Mouse (Mus musculus) hindbrain, embryonic 14.5 days (tissue): ENCODE results near the gene Yy1. TPM values are rescaled to one million over a fixed set of nuclear protein-coding genes. Genes with fewer than 3 reads are reported as not detected.
A peak's percentile ranks its signal among the peaks of the same experiment; 100 is the strongest.

Experiments
- ATAC-seq: fragments of 200-750 bp; cut with Nextera tagmentation; 2 replicates; pipeline ENCODE4 v1.8.0; 2017; ENCODE audit warnings: moderate number of reproducible peaks, mild to moderate bottlenecking, moderate TSS enrichment, moderate library complexity; ENCODE audit not compliant: low FRiP score
- DNase-seq: peaks from one replicate; pipeline ENCODE4 v3.0.0-alpha.2; 2015; ENCODE audit warnings: low spot score
- H3K27ac ChIP-seq: fragments of 300-500 bp; sonication (generic); 2 replicates; pipeline ENCODE4 v1.5.1; 2014; ENCODE audit warnings: mild to moderate bottlenecking, moderate library complexity
- H3K27me3 ChIP-seq: fragments of 300-500 bp; sonication (generic); 2 replicates; pipeline ENCODE4 v1.6.1; 2014; ENCODE audit warnings: mild to moderate bottlenecking, low read length, mixed read lengths; ENCODE audit not compliant: control insufficient read depth, insufficient read depth
- H3K36me3 ChIP-seq: fragments of 300-500 bp; sonication (generic); replicated peaks from 2 replicates; pipeline ENCODE4 v1.6.1; 2014; ENCODE audit not compliant: control insufficient read depth, insufficient read depth
- H3K4me1 ChIP-seq: fragments of 300-500 bp; sonication (generic); replicated peaks from 2 replicates; pipeline ENCODE4 v1.6.1; 2014; ENCODE audit warnings: antibody characterized with exemption, low read length, mixed read lengths; ENCODE audit not compliant: control insufficient read depth, insufficient read depth
- H3K4me2 ChIP-seq: fragments of 300-500 bp; sonication (generic); replicated peaks from 2 replicates; pipeline ENCODE4 v1.6.1; 2014; ENCODE audit warnings: mild to moderate bottlenecking, moderate library complexity
- H3K4me3 ChIP-seq: fragments of 300-500 bp; sonication (generic); replicated peaks from 2 replicates; pipeline ENCODE4 v1.5.1; 2014; ENCODE audit warnings: mild to moderate bottlenecking, low read length
- H3K9ac ChIP-seq: fragments of 300-500 bp; sonication (generic); 2 replicates; pipeline ENCODE4 v1.6.1; 2014
- H3K9me3 ChIP-seq: fragments of 300-500 bp; sonication (generic); 2 replicates; pipeline ENCODE4 v1.6.1; 2016; ENCODE audit warnings: low read length; ENCODE audit not compliant: control insufficient read depth
- WGBS: fragments of 180-500 bp; shearing (Covaris S2); extraction: QIAGEN DNeasy Blood & Tissue Kit; methylation state at CpG from one replicate; pipeline ENCODE4 v1.1.7; 2014; 5-methylcytosine and 5-hydroxymethylcytosine counted together
- polyA plus RNA-seq: library from polyadenylated mRNA; unstranded; fragments of >200 nt; fragmentation: Nextera tagmentation; extraction: Ambion mirVana; gene quantifications from 2 replicates; pipeline ENCODE4 v1.2.1, GENCODE M21; 2014

The Yy1 gene
- polyA plus RNA-seq, 1 experiment from 2014 or later, result 14.9 TPM

DNA sequence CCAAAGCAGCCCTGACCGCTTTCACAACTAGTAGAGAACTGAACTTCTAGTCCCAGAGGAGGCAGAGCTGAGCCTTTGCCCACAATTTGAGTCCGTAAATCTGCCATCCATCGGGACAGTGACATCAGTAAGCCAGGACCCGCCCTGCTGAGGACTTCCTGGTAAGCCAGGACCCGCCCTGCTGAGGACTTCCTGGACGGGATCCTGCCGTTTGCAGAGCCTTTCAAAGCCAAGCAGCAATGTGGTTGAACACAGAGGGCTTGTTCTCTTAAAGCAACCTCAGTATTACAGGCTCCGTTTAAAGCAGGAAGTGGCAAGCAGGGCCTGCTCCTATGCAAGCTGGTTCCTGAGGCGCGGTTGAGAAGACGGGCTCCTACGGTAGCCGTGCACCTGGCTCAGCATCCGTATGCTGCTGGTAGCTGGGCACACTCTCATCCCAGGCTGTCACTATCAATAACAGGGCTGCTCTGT is 27.0 kb upstream of the Yy1 start:
- ATAC-seq (peak; percentile 59; the same call in 1 of the 2 replicates), DNase-seq (no peak)
- WGBS, result 30% methylated on average over 14 of the region's 14 CpGs
- Histone ChIP-seq H3K4me2 (peak overlapping the region; percentile 37), H3K9me3 (no peaks in the 10 kb centered on the region), H3K27ac (peak overlapping the region; percentile 61), H3K36me3 (no peaks in the 10 kb centered on the region), H3K4me1 (peaks cover 13% of the 10 kb centered on the region; the same call in 1 of the 2 replicates), H3K27me3 (no peaks in the 10 kb centered on the region), H3K4me3 (no peak overlapping the region), H3K9ac (peak overlapping the region; percentile 35)

DNA sequence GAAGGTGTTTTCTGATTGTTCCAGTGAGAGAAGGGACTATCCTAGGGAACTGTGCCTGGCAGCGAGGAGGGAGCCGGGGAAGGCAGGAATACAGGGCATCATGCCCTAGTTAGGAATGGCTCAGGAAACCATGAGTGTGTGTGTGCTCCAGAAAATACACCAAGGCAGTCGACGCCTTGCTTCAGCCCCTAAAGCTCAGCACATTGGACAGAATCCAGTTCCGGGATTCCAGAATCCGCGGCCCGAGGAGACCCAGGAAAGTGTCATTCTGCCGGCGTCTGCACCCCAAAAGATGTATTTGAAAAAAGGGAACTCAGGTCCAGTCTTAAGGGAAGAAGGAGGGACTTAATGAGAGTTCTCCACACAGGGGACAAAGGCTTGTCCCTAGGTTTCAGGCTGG is 26.5 kb upstream of the Yy1 start:
- Histone ChIP-seq H3K36me3 (no peaks in the 10 kb centered on the region), H3K9me3 (no peaks in the 10 kb centered on the region), H3K27me3 (no peaks in the 10 kb centered on the region), H3K9ac (peak overlapping the region; percentile 35), H3K4me2 (peak overlapping the region; percentile 37), H3K27ac (peak overlapping the region; percentile 61), H3K4me1 (peaks cover 13% of the 10 kb centered on the region; the same call in 1 of the 2 replicates), H3K4me3 (no peak overlapping the region)
- ATAC-seq (no peak), DNase-seq (no peak)
- WGBS, result 70% methylated on average over 10 of the region's 10 CpGs

DNA sequence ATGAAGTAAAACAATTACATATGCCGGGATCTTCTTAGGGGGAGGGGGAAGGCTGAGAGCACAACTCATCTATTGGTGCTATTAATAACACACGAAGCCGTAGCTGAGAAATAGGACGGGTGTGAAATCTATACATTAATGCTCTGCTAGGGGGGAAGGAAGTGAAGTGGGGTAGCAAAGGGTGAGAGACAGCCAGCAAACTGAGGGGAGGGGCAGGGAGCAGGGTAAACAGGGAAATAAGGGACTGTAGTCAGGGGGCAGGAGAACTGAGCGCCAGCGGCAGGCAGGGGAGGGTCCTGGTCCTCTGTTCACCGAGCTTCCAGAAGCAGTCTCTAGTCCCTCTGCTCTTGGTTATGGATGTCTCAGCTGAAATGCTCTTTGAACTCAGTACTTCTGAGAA is 25.9 kb upstream of the Yy1 start:
- 43% methylated on average over 7 of the region's 7 CpGs for WGBS

DNA sequence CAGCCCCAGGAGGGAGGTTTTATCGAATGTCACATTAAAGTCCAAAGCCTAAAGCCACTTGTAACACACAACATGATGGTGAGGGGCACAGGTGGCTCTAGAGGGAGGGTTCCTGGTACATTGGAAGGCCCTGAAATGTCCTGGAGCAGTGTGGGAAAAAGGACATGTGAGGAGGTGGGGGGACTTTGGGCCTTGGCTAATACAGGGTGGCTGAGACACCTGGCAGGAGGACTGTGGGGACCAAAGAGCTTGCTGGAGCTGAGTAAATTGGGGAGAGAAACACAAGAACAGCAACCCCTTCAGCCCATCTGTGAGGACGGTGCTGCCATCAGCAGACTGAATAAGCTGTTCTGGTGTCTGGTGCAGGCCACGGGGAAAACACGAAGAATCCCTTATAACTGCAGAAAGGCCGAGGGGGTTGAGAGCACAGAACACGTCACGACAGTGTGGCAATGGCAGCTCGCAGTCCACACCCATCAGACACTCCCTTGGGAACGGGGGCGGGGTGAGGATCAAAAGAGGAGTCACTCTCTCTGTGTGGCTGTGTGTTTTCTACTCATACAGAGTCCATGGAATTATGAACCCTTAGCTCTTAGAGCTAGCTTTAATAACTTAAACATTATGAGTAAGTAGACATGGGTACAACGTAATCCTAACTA is 24.4 kb upstream of the Yy1 start:
- 86% methylated on average over 11 of the region's 11 CpGs for WGBS

More for the DNA sequence above, 25.9 kb upstream of the Yy1 start:
- no peak overlapping the region for H3K27ac ChIP-seq
- no peak overlapping the region; the same call in 1 of the 2 replicates for H3K4me2 ChIP-seq
- H3K9ac ChIP-seq, result peak overlapping the region; percentile 35; the same call in 1 of the 2 replicates
- H3K36me3 ChIP-seq, result no peaks in the 10 kb centered on the region
- peaks cover 13% of the 10 kb centered on the region; the same call in 1 of the 2 replicates for H3K4me1 ChIP-seq
- H3K27me3 ChIP-seq, result no peaks in the 10 kb centered on the region
- no peak for DNase-seq
- no peak for ATAC-seq
- H3K9me3 ChIP-seq, result no peaks in the 10 kb centered on the region
- no peak overlapping the region for H3K4me3 ChIP-seq

DNA sequence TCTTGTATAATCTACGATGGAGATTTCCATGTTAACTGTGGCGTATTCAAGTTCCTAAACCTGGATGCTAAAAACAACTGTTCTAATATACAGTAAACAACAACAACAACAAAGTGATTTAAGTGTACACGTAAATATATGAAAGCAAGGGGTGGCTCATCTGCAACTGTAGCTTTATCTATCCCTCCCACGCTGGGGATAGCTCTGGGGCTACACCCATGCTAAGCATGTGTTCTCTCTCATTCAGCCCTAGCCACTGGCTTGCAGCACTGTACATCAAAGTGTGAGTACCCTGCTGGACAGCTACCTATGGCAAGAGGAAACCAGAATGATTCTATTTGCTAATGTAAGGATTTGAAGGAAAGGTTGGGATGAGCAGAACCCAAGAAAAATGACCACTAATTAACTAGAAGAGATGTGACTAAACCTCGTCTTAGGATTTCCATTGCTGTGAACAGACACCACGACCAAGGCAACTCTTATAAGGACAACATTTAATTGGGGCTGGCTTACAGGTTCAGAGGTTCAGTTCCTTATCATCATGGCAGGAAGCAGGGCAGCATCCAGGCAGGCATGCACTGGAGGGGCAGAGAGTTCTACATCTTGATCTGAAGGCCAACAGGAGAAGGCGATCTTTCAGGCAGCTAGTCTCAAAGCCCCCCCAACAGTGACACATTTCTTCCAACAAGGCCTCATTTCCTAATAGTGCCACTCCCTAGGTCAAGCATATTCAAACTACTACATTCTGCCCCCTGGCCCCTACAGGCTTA is 12.5 kb upstream of the Yy1 start:
- H3K9me3 ChIP-seq, result peaks cover 6% of the 10 kb centered on the region
- 0 out of 2 replicates have a peak, but pooled peaks cover 7% of the 10 kb centered on the region for H3K36me3 ChIP-seq
- ATAC-seq (no peak), DNase-seq (no peak)
- H3K27ac ChIP-seq, result no peak overlapping the region
- H3K4me2 ChIP-seq, result no peak overlapping the region
- no peak overlapping the region for H3K9ac ChIP-seq
- H3K4me3 ChIP-seq, result no peak overlapping the region
- 96% methylated on average over 7 of the region's 7 CpGs for WGBS
- H3K4me1 ChIP-seq, result no peaks in the 10 kb centered on the region
- H3K27me3 ChIP-seq, result no peaks in the 10 kb centered on the region

More for the DNA sequence above, 24.4 kb upstream of the Yy1 start:
- Histone ChIP-seq H3K36me3 (no peaks in the 10 kb centered on the region), H3K9me3 (no peaks in the 10 kb centered on the region), H3K27ac (no peak overlapping the region), H3K4me2 (no peak overlapping the region), H3K4me1 (peaks cover 13% of the 10 kb centered on the region; the same call in 1 of the 2 replicates), H3K27me3 (no peaks in the 10 kb centered on the region), H3K9ac (no peak overlapping the region), H3K4me3 (no peak overlapping the region)
- DNase-seq (no peak), ATAC-seq (no peak)

DNA sequence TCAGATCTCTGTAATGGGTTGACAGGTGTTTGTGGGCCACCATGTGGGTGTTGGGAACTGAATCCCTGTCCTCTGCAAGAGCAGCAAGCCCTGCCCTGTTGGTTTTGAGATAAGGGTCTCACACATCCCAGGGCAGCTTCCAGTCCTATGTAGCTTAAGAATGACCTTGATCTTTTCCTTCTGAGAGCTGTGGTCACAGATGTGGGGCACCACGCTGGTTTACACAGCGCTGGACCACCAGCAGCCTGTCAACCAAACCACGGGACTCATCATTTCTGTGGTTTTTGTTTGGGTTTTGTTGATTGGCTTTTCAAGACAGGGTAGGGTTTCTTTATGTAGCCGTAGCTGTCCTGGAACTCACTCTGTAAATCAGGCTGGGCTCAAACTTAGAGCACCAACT is 7.6 kb upstream of the Yy1 start:
- 93% methylated on average over 4 of the region's 4 CpGs for WGBS
- ATAC-seq (no peak), DNase-seq (no peak)
- no peak overlapping the region for H3K4me2 ChIP-seq
- no peaks in the 10 kb centered on the region for H3K27me3 ChIP-seq
- H3K4me1 ChIP-seq, result 0 out of 2 replicates have a peak, but pooled peaks cover 3% of the 10 kb centered on the region
- H3K36me3 ChIP-seq, result 0 out of 2 replicates have a peak, but pooled peaks cover 7% of the 10 kb centered on the region
- H3K27ac ChIP-seq, result no peak overlapping the region
- H3K9ac ChIP-seq, result no peak overlapping the region
- no peak overlapping the region for H3K4me3 ChIP-seq
- no peaks in the 10 kb centered on the region for H3K9me3 ChIP-seq

DNA sequence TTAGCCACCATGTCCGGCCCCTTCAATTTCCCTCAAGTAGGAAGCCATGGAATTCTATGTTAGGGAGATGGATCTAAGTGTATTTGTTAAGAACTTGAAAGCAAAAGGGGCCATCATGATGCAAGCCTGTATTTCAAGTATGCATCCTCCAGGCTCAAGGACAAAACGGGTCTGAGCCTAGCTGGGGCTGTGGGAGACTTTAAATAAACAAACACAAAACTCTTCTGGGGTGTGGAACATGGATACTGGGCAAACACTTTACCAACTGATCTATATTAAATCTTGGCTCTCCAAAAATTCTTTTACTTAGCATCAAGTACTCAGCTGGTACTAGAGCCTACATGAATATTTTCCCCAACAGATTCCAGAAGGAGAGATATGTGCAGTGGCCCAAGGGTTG is 5.4 kb upstream of the Yy1 start:
- 94% methylated on average over 2 of the region's 2 CpGs for WGBS
- H3K4me2 ChIP-seq, result no peak overlapping the region
- peaks cover 11% of the 10 kb centered on the region for H3K4me1 ChIP-seq
- no peaks in the 10 kb centered on the region for H3K9me3 ChIP-seq
- H3K27me3 ChIP-seq, result no peaks in the 10 kb centered on the region
- H3K36me3 ChIP-seq, result 0 out of 2 replicates have a peak, but pooled peaks cover 7% of the 10 kb centered on the region
- no peak overlapping the region for H3K27ac ChIP-seq
- ATAC-seq (no peak), DNase-seq (no peak)
- H3K9ac ChIP-seq, result no peak overlapping the region
- H3K4me3 ChIP-seq, result no peak overlapping the region

DNA sequence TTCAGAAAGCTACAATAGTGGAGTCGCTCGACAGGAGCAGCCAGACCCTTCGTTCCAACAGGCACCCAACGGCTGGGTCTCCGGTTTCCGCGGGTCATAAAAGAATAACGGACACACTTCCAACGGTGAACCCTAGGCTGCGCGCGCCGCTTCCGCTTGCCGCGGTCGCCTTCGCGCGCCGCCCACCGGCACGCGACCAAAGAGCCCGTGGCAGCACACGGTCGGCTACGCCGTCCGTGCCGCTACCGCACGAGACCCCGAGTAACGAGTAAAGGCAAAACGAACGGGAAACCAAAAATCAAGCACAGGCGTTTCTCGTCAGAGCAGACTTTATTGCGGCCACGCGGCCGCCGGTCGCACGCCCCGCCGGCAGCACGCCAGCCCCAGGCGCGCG is 624 bp upstream of the Yy1 start:
- DNase-seq, result peak; percentile 84

DNA sequence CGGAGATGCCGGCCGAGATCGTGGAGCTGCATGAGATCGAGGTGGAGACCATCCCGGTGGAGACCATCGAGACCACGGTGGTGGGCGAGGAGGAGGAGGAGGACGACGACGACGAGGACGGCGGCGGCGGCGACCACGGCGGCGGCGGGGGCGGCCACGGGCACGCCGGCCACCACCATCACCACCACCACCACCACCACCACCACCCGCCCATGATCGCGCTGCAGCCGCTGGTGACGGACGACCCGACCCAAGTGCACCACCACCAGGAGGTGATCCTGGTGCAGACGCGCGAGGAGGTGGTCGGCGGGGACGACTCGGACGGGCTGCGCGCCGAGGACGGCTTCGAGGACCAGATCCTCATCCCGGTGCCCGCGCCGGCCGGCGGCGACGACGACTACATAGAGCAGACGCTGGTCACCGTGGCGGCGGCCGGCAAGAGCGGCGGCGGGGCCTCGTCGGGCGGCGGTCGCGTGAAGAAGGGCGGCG is 724 bp downstream of the Yy1 start:
- ATAC-seq (no peak), DNase-seq (no peak)
- Histone ChIP-seq H3K9ac (peak overlapping the region; percentile 91), H3K9me3 (no peaks in the 10 kb centered on the region), H3K27ac (peak overlapping the region; percentile 98), H3K4me1 (peaks cover 37% of the 10 kb centered on the region), H3K4me2 (peak overlapping the region; percentile 94), H3K36me3 (no peaks in the 10 kb centered on the region), H3K27me3 (no peaks in the 10 kb centered on the region), H3K4me3 (peak overlapping the region; percentile 95)
- under 1% methylated on average over 67 of the region's 71 CpGs for WGBS

More for the DNA sequence above, 624 bp upstream of the Yy1 start:
- H3K4me1 ChIP-seq, result peaks cover 35% of the 10 kb centered on the region
- peak overlapping the region; percentile 74 for H3K4me2 ChIP-seq
- H3K9ac ChIP-seq, result peak overlapping the region; percentile 91
- H3K36me3 ChIP-seq, result no peaks in the 10 kb centered on the region
- no peaks in the 10 kb centered on the region for H3K9me3 ChIP-seq
- ATAC-seq, result peak; percentile 35
- peak overlapping the region; percentile 95 for H3K4me3 ChIP-seq
- under 1% methylated on average over 52 of the region's 52 CpGs for WGBS
- H3K27me3 ChIP-seq, result no peaks in the 10 kb centered on the region
- peak overlapping the region; percentile 98 for H3K27ac ChIP-seq
